Mouse (Mus musculus): Measurements from ENCODE around the gene Ano6.

The Ano6 gene

GRCm38 (mm10) chr15:95797144-95797983, 6.7 kb downstream of the Ano6 start:
- DNase-seq (ENCODE audit: low spot score) = no peak

- no peak for DNase-seq (ENCODE audit: low spot score)
Measured at GRCm38 (mm10) chr15:95798266-95798665, 7.6 kb downstream of the Ano6 start.

DNA sequence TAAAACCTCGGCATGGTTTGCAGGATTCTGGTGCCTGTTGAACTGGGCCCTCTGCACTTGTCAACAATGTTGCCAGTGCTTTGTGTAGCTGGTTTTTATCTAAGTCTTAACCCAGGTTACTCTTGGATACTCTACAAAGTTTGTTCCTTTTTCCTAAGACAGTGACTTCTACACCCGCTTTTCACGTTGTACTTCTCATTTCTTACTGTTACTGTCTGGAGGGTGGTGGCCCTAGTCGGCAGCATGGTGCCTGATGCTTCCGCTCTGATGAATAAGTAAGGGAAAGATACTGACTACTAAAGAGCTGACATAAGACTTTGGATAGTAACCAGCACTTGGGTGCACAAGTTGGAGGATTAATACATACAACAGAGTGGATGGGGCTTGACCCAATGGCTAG, 9.0 kb downstream of the Ano6 start:
- DNase-seq (ENCODE audit: low spot score) = no peak

DNA sequence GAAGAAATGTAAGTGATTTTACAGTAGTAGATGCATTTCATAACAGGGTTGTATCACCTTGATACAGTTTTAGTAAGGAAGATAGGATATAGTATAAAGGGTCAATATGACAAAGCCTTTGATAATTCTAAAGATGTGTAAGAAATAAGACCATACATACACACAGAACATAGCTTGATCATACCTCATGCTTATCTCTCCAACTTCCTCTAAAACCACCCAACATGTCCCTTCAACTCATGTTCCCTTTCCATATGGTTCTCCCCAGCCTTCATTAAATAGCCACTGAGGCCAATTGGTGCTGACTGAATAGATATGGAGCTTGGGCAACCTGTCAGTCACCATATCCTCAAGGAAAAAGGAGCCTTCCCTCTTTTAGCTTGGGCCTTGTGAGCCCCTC, 9.4 kb downstream of the Ano6 start:
- no peak for DNase-seq (ENCODE audit: low spot score)

GRCm38 (mm10) chr15:95801261-95801979, 10.8 kb downstream of the Ano6 start:
- DNase-seq (ENCODE audit: low spot score) = no peak

DNA sequence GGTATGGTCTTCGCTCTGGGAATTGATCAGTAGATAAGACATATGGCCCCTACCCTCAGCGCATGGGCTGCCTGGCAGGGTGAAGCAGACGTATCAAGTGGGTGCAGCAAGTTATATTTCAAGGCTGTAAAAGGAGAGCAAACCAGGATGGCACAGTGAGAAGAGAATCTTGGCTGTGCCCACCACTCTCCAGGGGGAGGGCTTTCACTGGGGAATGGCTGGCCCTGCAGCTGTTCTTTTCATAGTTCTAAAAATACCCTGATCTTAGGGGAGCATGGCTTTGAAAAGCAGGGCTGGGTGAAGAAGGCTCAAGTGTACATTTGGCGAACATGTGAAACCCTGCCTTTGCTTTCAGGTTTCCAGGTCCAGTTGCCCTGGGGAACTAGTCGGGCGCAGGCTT, 11.5 kb downstream of the Ano6 start:
- DNase-seq (ENCODE audit: low spot score) = no peak

DNA sequence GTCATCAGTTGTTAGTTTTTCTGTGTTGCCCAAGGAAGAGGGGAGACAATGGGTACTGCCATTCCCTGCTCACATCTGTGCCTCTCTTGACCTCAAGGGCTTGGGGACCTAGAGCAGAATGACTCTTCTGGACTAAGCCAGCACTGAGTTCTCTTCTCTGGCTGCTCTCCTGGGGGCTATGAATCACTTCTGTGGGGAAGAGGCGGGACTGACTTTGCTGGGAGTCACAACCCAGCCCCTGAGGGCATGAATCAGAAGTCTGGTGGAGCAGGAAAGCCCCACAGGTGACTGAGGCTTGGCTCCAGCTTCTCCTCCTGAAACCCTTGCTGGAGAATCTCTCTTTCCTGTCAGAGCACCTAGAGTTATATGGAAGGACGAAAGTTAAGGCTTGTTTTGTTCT, 12.1 kb downstream of the Ano6 start:
- no peak for DNase-seq (ENCODE audit: low spot score)

- DNase-seq (ENCODE audit: low spot score) = no peak
Measured at GRCm38 (mm10) chr15:95803484-95803883, 12.8 kb downstream of the Ano6 start.

DNA sequence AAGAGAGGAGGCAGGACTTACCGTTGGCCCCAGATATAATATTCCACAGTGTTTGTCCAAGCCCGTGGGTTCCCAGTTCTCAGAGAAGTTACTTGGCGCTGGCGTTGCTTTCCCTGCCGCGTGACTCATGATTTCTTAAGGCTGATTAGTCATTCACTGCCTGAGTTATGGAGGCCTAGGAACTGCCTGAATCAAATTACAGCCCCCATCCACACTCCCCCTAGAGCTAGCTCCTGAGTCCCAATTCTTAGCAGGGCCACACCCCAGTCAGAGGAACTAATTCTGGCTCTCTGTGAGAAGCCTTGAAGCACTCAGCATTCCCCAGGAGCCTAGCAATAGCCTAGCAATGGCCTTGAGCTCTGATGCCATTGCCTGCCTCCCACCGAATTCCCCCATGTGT, 13.6 kb downstream of the Ano6 start:
- DNase-seq (ENCODE audit: low spot score) = peak; percentile 36

DNA sequence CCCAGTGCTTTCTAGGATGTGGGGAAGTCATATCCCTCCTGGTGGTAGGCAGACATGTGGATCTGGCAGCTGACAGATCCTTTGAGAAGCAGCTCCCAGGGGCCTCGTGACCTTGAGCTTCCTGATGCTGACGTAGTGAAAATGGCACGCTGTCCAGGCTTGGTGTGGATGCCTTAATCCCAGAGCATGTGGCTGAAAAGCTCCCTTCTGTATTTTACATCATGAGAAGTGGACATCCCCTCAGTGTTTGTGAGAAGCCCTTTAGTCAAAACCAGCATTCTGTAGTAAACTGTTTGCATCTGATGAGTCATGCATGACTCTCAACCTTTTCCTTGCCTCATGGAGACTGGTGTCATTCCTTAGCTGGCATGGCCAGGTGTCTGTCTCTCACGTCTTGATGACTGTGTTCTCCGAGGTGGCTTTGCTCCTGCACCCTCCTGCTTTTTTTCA, 14.4 kb downstream of the Ano6 start:
- DNase-seq (ENCODE audit: low spot score) = no peak

DNA sequence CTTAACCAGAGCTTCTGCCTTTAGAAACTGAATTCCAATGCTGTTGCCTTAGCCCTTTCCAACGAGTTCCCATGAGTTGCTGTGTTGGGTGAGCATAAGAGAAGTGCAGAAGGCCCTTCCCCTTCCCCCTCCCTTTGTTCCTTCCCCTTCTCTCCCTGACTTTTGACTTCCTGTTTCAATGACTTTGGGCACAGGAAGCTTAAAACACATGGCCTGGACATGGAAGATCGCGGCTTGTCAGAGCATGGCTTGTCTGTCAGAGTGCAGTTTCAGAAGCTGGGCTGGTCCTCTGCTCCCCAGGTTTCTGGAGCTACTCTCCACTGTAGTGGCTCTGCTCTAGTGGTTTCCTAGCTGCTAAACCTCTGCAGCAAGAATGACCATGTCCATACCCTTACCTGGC, 17.3 kb downstream of the Ano6 start:
- no peak for DNase-seq (ENCODE audit: low spot score)

DNA sequence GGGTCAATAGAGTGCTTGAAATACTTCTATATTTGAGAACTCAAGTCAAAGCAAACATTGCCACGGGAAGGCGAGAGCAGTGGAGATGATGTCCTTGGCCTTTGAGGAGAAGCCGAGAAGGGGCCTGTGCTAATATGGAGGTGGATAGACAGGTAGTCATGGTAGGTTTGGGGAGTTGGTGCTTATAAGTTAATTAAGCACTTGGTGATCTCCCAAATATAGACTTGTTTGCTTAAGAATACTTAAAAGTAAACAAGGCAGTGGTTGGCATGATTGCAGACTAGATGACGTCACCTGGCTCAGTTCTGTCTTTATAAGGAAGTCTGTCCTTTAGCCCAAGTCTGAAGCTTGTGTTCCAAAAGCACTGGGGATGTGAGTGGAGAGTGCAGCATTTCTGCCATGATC, 19.7 kb downstream of the Ano6 start:
- no peak for DNase-seq (ENCODE audit: low spot score)

DNA sequence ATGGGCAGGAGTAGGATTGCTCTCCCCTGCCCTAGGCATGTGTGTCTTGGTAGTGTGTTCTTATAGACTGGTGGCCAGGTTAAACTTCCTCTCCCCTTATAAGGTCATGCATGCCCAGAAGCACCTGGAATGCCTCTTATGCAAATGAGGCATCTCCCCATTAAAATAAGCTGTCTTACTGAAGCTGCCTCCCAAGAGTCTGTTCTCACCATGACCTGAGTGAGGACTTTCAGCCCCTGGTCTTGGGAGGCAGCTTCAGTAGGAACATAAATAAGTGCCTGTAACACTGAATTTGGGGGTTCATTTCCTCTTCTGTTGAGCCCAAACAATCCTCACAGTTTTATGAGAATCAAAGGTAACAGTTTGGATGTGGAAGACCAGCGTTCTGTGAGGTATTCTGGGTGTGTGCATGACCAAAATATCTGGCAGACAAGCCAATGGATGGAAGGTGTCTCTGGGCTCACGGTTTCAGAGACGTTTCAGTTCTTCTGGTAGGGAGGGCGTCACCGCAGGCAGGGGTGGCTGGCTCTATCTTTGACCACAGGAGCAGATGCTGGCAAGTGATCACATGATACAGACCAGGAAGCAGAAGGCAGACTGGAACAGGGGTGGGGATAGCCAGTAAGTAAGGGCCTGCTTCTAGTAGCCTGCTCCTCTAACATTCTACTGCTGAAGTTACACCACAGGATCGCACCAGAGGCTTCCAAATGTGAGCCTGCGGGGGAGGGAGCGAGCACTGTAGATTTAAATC, 22.4 kb downstream of the Ano6 start:
- DNase-seq (ENCODE audit: low spot score) = no peak

DNA sequence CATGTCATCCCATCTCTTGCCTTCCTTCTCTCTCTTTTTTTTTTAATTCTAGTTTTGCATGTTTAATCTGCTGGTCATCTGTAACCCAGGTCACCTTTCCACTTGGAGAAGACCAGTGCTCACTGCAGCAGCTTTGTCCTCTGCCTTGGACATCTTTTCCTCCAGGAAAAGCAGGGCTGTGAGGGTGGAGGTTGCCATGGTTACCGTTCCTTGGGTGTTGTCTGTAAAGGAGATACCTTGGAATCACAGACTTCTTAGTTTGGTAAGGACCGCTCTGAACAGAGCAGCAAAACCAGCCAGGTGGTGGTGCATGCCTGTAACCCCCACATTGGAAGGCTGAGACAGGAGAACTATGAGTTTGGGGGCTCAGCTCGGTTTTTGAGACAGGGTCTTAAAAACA, 26.9 kb downstream of the Ano6 start:
- no peak for DNase-seq (ENCODE audit: low spot score)

DNA sequence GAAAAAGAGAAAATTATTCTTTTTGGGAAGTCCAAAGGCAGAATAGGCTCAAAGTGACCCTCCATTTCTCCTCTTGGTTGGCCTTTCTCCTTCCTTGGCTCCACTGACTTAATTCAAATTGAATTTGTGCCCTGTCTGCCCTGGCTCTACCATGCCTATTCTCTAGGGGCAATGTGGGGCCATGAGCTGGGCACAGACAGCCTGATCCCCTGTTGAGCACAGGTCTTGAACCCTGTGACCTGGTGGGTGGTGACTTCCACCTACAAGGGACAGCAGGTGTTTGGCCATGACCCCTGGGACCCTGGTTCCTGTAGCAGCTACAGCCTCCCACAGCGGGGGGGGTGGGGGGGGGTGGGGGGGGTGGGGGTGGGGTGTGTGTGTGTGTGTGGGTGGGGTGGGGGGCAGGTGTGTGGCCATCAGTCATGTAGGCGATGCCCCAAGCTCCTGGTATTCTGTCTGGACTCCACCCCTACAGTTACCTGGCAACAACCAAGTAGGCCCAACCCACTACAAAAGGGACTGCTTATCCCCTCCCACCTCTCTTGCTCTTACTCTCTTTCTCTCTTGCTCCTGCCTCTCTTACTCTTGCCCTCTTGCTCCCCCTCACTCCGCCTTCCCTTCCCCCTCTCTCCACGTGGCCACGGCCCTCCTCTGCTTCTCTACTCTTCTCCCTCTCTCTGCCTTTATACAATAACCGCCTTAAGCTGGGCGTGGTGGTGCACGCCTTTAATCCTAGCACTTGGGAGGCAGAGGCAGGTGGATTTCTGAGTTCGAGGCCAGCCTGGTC, 28.8 kb downstream of the Ano6 start:
- DNase-seq (ENCODE audit: low spot score) = no peak

GRCm38 (mm10) chr15:95820142-95820541, 29.5 kb downstream of the Ano6 start:
- DNase-seq (ENCODE audit: low spot score) = no peak

DNA sequence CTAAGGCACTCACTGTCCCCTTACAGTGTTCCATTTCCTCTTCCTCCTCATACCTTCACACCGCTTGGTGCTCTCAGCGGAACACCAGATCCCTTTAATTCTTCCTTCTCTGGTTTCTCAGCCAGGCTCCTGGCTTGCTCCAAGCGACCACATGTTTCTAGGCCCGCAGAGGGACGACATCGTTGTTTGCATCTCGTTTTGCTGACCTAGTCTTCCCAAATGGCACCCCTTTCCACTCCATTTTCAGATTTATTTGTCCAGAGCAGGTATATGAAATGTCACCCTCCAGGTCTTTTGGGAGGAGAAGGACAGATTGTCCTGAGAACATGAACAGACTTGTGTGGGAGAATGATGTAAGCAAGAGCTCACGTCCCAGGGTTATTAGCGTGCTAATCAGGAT, 30.0 kb downstream of the Ano6 start:
- no peak for DNase-seq (ENCODE audit: low spot score)

- DNase-seq (ENCODE audit: low spot score) = no peak
Measured at GRCm38 (mm10) chr15:95822099-95822498, 31.5 kb downstream of the Ano6 start.

GRCm38 (mm10) chr15:95823383-95824306, 33.0 kb downstream of the Ano6 start:
- DNase-seq (ENCODE audit: low spot score) = no peak

GRCm38 (mm10) chr15:95826516-95826915, 35.9 kb downstream of the Ano6 start:
- no peak for DNase-seq (ENCODE audit: low spot score)

DNA sequence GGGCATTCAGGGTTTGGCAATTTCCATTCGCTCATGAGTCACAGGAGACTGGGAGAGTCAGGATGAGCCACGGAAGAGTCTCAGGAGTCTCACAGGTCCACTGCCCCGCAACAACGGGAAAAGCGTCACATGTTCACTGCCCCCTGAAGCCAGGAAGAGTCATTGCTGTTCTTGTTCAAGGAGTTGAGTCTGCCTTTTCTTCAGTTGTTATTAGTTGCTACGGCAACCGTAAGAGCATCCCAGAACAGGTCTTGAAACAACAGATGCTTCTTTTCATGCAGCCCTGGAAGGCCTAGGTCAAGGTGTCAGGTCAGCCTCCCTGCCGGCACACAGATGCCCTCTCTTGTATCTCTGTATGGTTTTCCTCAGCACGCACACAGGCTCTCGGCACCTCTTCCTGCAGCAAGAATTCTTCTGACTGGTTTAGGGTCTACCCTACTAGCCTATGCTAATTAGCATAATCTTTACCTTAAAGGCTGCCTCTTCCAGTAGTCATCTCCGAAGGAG, 36.9 kb downstream of the Ano6 start:
- no peak for DNase-seq (ENCODE audit: low spot score)

Measured in ovary, postnatal 14 days (tissue).